Mouse (Mus musculus) cortical plate, adult 2 months (tissue): ENCODE measurements around the gene Ginm1.

Experiments used
- CTCF ChIP-seq: fragments of 200-500 bp; IDR thresholded peaks from 2 replicates; pipeline ENCODE4 v1.5.1; 2011; ENCODE audit warnings: mild to moderate bottlenecking, control low read depth, low read length; ENCODE audit not compliant: insufficient read depth; ENCODE audit errors: extremely low read depth
- POLR2A ChIP-seq: fragments of 200-500 bp; IDR thresholded peaks from 2 replicates; pipeline ENCODE4 v1.6.1; 2011; ENCODE audit warnings: mild to moderate bottlenecking, low read length, control low read depth; ENCODE audit not compliant: insufficient read depth; ENCODE audit errors: extremely low read depth

DNA sequence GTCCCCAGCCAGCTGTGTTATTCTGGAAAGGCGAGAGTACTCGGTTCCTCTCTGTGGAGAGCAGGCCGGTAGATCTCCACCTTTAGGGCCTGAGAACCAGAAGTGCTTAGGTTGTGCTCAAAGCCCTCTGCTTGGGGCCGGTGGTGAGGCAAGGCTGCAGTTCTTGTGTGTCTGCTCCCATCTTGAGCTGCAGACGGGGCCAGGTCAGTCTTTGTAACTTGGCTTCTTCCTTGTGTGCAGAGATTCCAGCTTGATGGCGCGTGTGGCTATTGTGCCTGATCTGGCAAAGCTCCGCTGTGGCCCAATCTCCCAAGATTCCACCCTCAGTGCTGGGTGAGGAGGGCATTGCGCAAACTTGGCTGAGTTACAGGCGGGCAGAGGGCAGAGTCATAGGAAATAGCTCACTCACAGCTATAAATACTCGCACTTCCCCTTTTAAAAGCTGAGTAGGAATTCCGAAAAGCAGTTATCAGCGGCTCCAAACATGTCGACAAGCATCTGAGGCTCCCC lies 49.0 kb upstream of the Ginm1 start:
- TF ChIP-seq CTCF = no peak
- TF ChIP-seq POLR2A = no peak
